7 mouse cellular contexts compared by ENCODE assay signal in the genomic region with DNA sequence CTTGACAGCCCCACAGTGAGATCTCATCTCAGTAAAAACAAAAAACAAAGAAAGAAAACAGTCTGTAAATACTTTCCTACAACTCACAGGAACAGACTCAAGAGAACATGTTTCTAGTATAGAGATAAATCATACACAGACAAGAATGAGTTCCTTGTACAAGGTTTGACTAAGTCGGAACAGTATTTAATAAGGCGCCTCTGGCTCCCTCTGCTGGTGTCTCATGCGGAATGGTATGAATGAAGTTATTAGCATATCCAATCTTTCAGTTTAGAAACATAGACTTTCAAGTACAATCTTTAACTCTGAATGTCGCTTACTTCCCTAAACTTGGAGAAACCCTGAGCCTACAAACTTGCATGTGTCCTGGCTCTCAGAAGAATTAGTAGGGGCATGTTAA. TPM values are rescaled to one million over a fixed set of nuclear protein-coding genes. Genes with fewer than 3 reads are reported as not detected.
A peak's percentile ranks its signal among the peaks of the same experiment; 100 is the strongest.
DNase-seq lines count a peak whose midpoint lies in the region; TF ChIP-seq lines count a peak whose summit lies in the region.

No protein-coding gene starts in this region.

- H3K4me3 ChIP-seq in left cerebral cortex, adult 2 months: no peak overlapping the region

- H3K27ac ChIP-seq in left cerebral cortex, adult 2 months: no peak overlapping the region

- peak; percentile 78 for TF ChIP-seq CTCF in left cerebral cortex, adult 2 months (IDR thresholded peaks at IDR 0.05)

- intact Hi-C loops in left cerebral cortex, adult 2 months (cut with DNase I): loop anchor here (1.0 kb wide), 2 partner anchors 90 to 125 kb away; no protein-coding TSS in a partner anchor
- intact Hi-C loops in heart, postnatal 14 days (cut with DNase I): loop anchor here (1.0 kb wide), 1 partner anchor 90 kb away; no protein-coding TSS in a partner anchor
- intact Hi-C loops in left cerebral cortex, postnatal 4 days (cut with DNase I): no loop called here

- peak; percentile 62 to 63 for DNase-seq in left cerebral cortex, adult 2 months (ENCODE audit: extremely low spot score in 1 of 2, low spot score in 2 of 2)
- no peak for DNase-seq in left cerebral cortex, adult 11 months (ENCODE audit: low spot score)
- peak; percentile 93 for DNase-seq in NIH3T3 (ENCODE audit: low read depth)
- DNase-seq in cerebellum, adult 8-10 months: peak; percentile 66
- peak; percentile 71 to 82 for DNase-seq in heart, postnatal 14 days
- peak; percentile 75 for DNase-seq in left cerebral cortex, postnatal 4 days
- peak; percentile 90 for DNase-seq in retina, embryonic 14.5 days (ENCODE audit: low spot score)

RNA-seq across cellular contexts. Expression of a gene that starts 16.5 kb away (rescaled TPM):
- total RNA-seq in left cerebral cortex, adult 2 months (2021): 100 to 1,000 TPM; 135 to 138 TPM
- total RNA-seq in heart, postnatal 14 days (2021): 10 to 100 TPM; 39.2 to 40.5 TPM
- total RNA-seq in left cerebral cortex, postnatal 4 days (2021): 100 to 1,000 TPM; 113 to 125 TPM

RNA-seq across cellular contexts. Expression of a gene that starts 16.7 kb away (rescaled TPM):
- 1 to 10 TPM; 1.8 to 2.6 TPM for total RNA-seq in left cerebral cortex, adult 2 months (2021)
- under 1 TPM; 0.14 to 0.22 TPM for total RNA-seq in heart, postnatal 14 days (2021)
- total RNA-seq in left cerebral cortex, postnatal 4 days (2021): under 1 TPM; 0.48 to 0.95 TPM

RNA-seq across cellular contexts. Expression of a gene that starts 20.7 kb away (rescaled TPM):
- not detected for total RNA-seq in left cerebral cortex, adult 2 months (2021)
- not detected for total RNA-seq in heart, postnatal 14 days (2021)
- not detected for total RNA-seq in left cerebral cortex, postnatal 4 days (2021)

RNA-seq across cellular contexts. Expression of a gene that starts 28.6 kb away (rescaled TPM):
- 1 to 10 TPM; 6.1 to 8.1 TPM for total RNA-seq in left cerebral cortex, adult 2 months (2021)
- total RNA-seq in heart, postnatal 14 days (2021): 10 to 100 TPM; 20.4 to 25.4 TPM
- total RNA-seq in left cerebral cortex, postnatal 4 days (2021): 1 to 10 TPM; 3.8 to 6.7 TPM

RNA-seq across cellular contexts. Expression of a gene that starts 36.4 kb away (rescaled TPM):
- 100 to 1,000 TPM; 111 to 120 TPM for total RNA-seq in left cerebral cortex, adult 2 months (2021)
- under 1 TPM; 0.15 to 0.36 TPM for total RNA-seq in heart, postnatal 14 days (2021)
- 10 to 100 TPM; 37.2 to 56.0 TPM for total RNA-seq in left cerebral cortex, postnatal 4 days (2021)
